Mouse (Mus musculus) ES-Bruce4 (cell line): ENCODE results near the gene Hist1h2ai.

Experiments used
- CTCF ChIP-seq: IDR thresholded peaks from one replicate; pipeline ENCODE4 v1.8.1; 2011; ENCODE audit warnings: low read depth, low read length
- POLR2A ChIP-seq: IDR thresholded peaks from one replicate; pipeline ENCODE4 v1.8.1; 2011; ENCODE audit warnings: low read length; ENCODE audit not compliant: insufficient read depth

DNA sequence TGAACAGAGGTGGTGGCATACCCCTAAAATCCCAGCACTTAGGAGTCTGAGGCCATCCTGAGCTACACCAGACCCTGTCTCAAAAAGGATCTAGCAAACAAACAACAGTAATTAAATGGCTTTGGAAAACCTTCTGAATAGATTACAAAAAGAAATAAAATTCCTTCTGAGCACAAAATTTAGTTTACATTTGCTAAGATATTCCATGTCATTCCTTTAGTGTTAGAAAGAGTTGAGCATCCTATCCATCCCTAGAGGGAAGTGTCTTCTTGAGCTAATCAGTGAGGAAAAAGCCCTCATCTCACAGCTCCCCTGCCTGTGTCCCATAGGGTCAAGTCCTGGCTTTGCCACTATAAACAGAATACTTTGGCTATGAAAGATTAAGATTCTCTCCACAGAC is 18.4 kb upstream of the Hist1h2ai start, which contains the start of gene Olfr1359:
- TF ChIP-seq CTCF, result no peak
- TF ChIP-seq POLR2A, result no peak
